Mouse (Mus musculus) MEL (cell line): ENCODE measurements around the gene Ndufs2. TPM values are rescaled to one million over a fixed set of nuclear protein-coding genes. Genes with fewer than 3 reads are reported as not detected.

Source experiments
- DNase-seq: peaks from one replicate; pipeline ENCODE4 v3.0.0; 2011; ENCODE audit warnings: low read depth, low spot score
- H3K27ac ChIP-seq: 2 replicates; pipeline ENCODE4 v1.5.1; 2012; ENCODE audit warnings: low read depth, mild to moderate bottlenecking, control low read depth, low read length, moderate library complexity; ENCODE audit not compliant: control insufficient read depth
- H3K27me3 ChIP-seq, 2 experiments: fragments of 150-350 bp in 1 of 2; sonication (generic) in 1 of 2; 2 replicates each; pipeline ENCODE4 v1.6.1; 2012; ENCODE audit warnings: low read length in 2 of 2, mild to moderate bottlenecking in 2 of 2, improper control_type of control experiment in 1 of 2, moderate library complexity in 1 of 2; ENCODE audit not compliant: insufficient read depth in 2 of 2, control insufficient read depth in 1 of 2
- H3K36me3 ChIP-seq, 2 experiments: 2 replicates each; pipeline ENCODE4 v1.6.1; 2012 to 2014; ENCODE audit warnings: low read length in 2 of 2, improper control_type of control experiment in 1 of 2, inconsistent platforms in 1 of 2, mild to moderate bottlenecking in 1 of 2; ENCODE audit not compliant: insufficient read depth in 2 of 2, control insufficient read depth in 1 of 2
- H3K4me1 ChIP-seq, 2 experiments: fragments of 150-350 bp in 1 of 2; sonication (generic) in 1 of 2; 2 replicates each; pipeline ENCODE4 v1.6.1; 2012; ENCODE audit warnings: low read length in 2 of 2, improper control_type of control experiment in 1 of 2, mild to moderate bottlenecking in 1 of 2; ENCODE audit not compliant: insufficient read depth in 2 of 2, control insufficient read depth in 1 of 2
- H3K4me3 ChIP-seq, 2 experiments: fragments of 150-350 bp in 1 of 2; sonication (generic) in 1 of 2; 2 replicates each; pipeline ENCODE4 v1.5.1; 2012; ENCODE audit warnings: low read depth in 2 of 2, low read length in 2 of 2, mild to moderate bottlenecking in 2 of 2, moderate library complexity in 2 of 2, control low read depth in 1 of 2, improper control_type of control experiment in 1 of 2; ENCODE audit not compliant: control insufficient read depth in 1 of 2, insufficient read depth in 1 of 2
- H3K79me2 ChIP-seq: 2 replicates; pipeline ENCODE4 v1.6.1; 2012; ENCODE audit warnings: mild to moderate bottlenecking, low read length, moderate library complexity; ENCODE audit not compliant: control insufficient read depth, poor library complexity, insufficient read depth
- H3K9ac ChIP-seq: 2 replicates; pipeline ENCODE4 v1.6.1; 2012; ENCODE audit warnings: low read depth, mild to moderate bottlenecking, control low read depth, low read length, moderate library complexity; ENCODE audit not compliant: control insufficient read depth, poor library complexity, severe bottlenecking
- H3K9me3 ChIP-seq: fragments of 150-350 bp; sonication (generic); replicated peaks from 2 replicates; pipeline ENCODE4 v1.6.1; 2012; ENCODE audit warnings: mild to moderate bottlenecking, low read length, improper control_type of control experiment, moderate library complexity; ENCODE audit not compliant: insufficient read depth
- BHLHE40 ChIP-seq: IDR thresholded peaks from 2 replicates; pipeline ENCODE4 v1.6.1; 2012; ENCODE audit warnings: low read depth, mild to moderate bottlenecking, inconsistent platforms, low read length, improper control_type of control experiment, borderline replicate concordance
- CHD1 ChIP-seq: IDR thresholded peaks from 2 replicates; pipeline ENCODE4 v1.6.1; 2012; ENCODE audit warnings: low read depth, mild to moderate bottlenecking, inconsistent platforms, low read length, improper control_type of control experiment
- CTCF ChIP-seq, 3 experiments: IDR thresholded peaks in 2 of 3; conservative IDR thresholded peaks in 1 of 3; 2 replicates each; pipeline ENCODE4 v1.5.1; 2011 to 2012; ENCODE audit warnings: low read length in 3 of 3, low read depth in 2 of 3, mild to moderate bottlenecking in 2 of 3, improper control_type of control experiment in 1 of 3, inconsistent platforms in 1 of 3, mixed read lengths in 1 of 3, moderate library complexity in 1 of 3; ENCODE audit not compliant: control insufficient read depth in 1 of 3, insufficient read depth in 1 of 3, poor library complexity in 1 of 3, severe bottlenecking in 1 of 3
- ETS1 ChIP-seq: IDR thresholded peaks from 2 replicates; pipeline ENCODE4 v1.6.1; 2012; ENCODE audit warnings: low read depth, mild to moderate bottlenecking, inconsistent platforms, low read length, improper control_type of control experiment, moderate library complexity
- HCFC1 ChIP-seq: IDR thresholded peaks from 2 replicates; pipeline ENCODE4 v1.6.1; 2012; ENCODE audit warnings: low read depth, mild to moderate bottlenecking, inconsistent platforms, low read length, improper control_type of control experiment, moderate library complexity
- KAT2A ChIP-seq: conservative IDR thresholded peaks from 2 replicates; pipeline ENCODE4 v1.6.1; 2012; ENCODE audit warnings: low read depth, low read length, improper control_type of control experiment, inconsistent platforms
- MAZ ChIP-seq: IDR thresholded peaks from 2 replicates; pipeline ENCODE4 v1.6.1; 2012; ENCODE audit warnings: low read depth, mild to moderate bottlenecking, inconsistent platforms, low read length, improper control_type of control experiment
- MYC ChIP-seq: IDR thresholded peaks from 2 replicates; pipeline ENCODE4 v1.6.1; 2011; ENCODE audit warnings: low read depth, mild to moderate bottlenecking, low read length, improper control_type of control experiment, moderate library complexity
- POLR2A ChIP-seq, 2 experiments: IDR thresholded peaks; 2 replicates each; pipeline ENCODE4 v1.6.1; 2011 to 2012; ENCODE audit warnings: low read length in 2 of 2, mild to moderate bottlenecking in 2 of 2, control low read depth in 1 of 2, improper control_type of control experiment in 1 of 2, low read depth in 1 of 2, moderate library complexity in 1 of 2; ENCODE audit not compliant: control insufficient read depth in 1 of 2, insufficient read depth in 1 of 2, poor library complexity in 1 of 2
- SMC3 ChIP-seq: IDR thresholded peaks from 2 replicates; pipeline ENCODE4 v1.6.1; 2011; ENCODE audit warnings: low read depth, low read length, improper control_type of control experiment
- TAL1 ChIP-seq: IDR thresholded peaks from 2 replicates; pipeline ENCODE4 v1.6.1; 2012; ENCODE audit warnings: mild to moderate bottlenecking, inconsistent platforms, low read length, moderate library complexity, mixed read lengths
- TCF12 ChIP-seq: IDR thresholded peaks from 2 replicates; pipeline ENCODE4 v1.6.1; 2014; ENCODE audit warnings: low read depth, mild to moderate bottlenecking, inconsistent platforms, low read length, improper control_type of control experiment, moderate library complexity
- USF1 ChIP-seq: IDR thresholded peaks from 2 replicates; pipeline ENCODE4 v1.6.1; 2014; ENCODE audit warnings: low read depth, mild to moderate bottlenecking, inconsistent platforms, low read length, improper control_type of control experiment, moderate library complexity
- USF2 ChIP-seq, 2 experiments: IDR thresholded peaks; 2 replicates each; pipeline ENCODE4 v1.6.1; 2011 to 2012; ENCODE audit warnings: improper control_type of control experiment in 2 of 2, low read length in 2 of 2, borderline replicate concordance in 1 of 2, inconsistent platforms in 1 of 2, low read depth in 1 of 2, mild to moderate bottlenecking in 1 of 2; ENCODE audit not compliant: insufficient read depth in 1 of 2
- ZKSCAN1 ChIP-seq: IDR thresholded peaks from 2 replicates; pipeline ENCODE4 v1.6.1; 2012; ENCODE audit warnings: low read depth, mild to moderate bottlenecking, inconsistent platforms, low read length, improper control_type of control experiment, moderate library complexity
- ZNF384 ChIP-seq: IDR thresholded peaks from 2 replicates; pipeline ENCODE4 v1.6.1; 2012; ENCODE audit warnings: low read depth, mild to moderate bottlenecking, inconsistent platforms, low read length, improper control_type of control experiment
- polyA plus RNA-seq, 2 experiments: library from polyadenylated mRNA; stranded (reverse) in 1 of 2; unstranded in 1 of 2; fragments of >175 nt in 1 of 2; fragments of >200 nt in 1 of 2; gene quantifications; 2 replicates each; pipeline versions ENCODE4 v1.2.1 to v1.2.4; 2012; ENCODE audit warnings: low replicate concordance in 2 of 2, low read depth in 1 of 2; ENCODE audit not compliant: insufficient read length in 2 of 2, insufficient read depth in 1 of 2, missing spikeins in 1 of 2
- total RNA-seq: library from RNA; depleted of rRNA; stranded (reverse); fragments of 300-350 nt; gene quantifications from 2 replicates; pipeline ENCODE4 v1.2.3, GENCODE M21; 2012

The Ndufs2 gene
- total and polyA plus RNA-seq, 3 experiments, result 169 to 415 (median 292) TPM

- H3K27me3 ChIP-seq, result no peaks in the 10 kb centered on the region
- H3K36me3 ChIP-seq, result peaks cover 0 to 8% of the 10 kb centered on the region in 2 experiments; a peak in 2 of 4 replicates
- no peak overlapping the region for H3K4me3 ChIP-seq
- peaks cover 10% of the 10 kb centered on the region; the same call in 1 of the 2 replicates for H3K79me2 ChIP-seq
- H3K4me1 ChIP-seq, result peaks cover 0 to 16% of the 10 kb centered on the region in 2 experiments; a peak in 3 of 4 replicates
- H3K9ac ChIP-seq, result no peak overlapping the region
- H3K9me3 ChIP-seq, result no peaks in the 10 kb centered on the region
- TF ChIP-seq ETS1 (no peak), POLR2A (IDR thresholded peaks at IDR 0.05; ENCODE audit: control insufficient read depth in 1 of 2, insufficient read depth in 1 of 2, low read depth in 1 of 2, low read length in 2 of 2, poor library complexity in 1 of 2) (no peak), ZNF384 (peak; percentile 43; the same call in 1 of the 2 replicates)
- no peak for DNase-seq
- no peak overlapping the region for H3K27ac ChIP-seq
Observed at GRCm38 (mm10) chr1:171283188-171284160, 32.3 kb upstream of the Ndufs2 start.

- peak overlapping the region; percentile 31 for H3K27ac ChIP-seq
- H3K4me3 ChIP-seq, result peak overlapping the region; percentile 62 to 80
- H3K36me3 ChIP-seq, result peaks cover 0 to 5% of the 10 kb centered on the region in 2 experiments; a peak in 3 of 4 replicates
- no peaks in the 10 kb centered on the region for H3K9me3 ChIP-seq
- peak overlapping the region; percentile 85 for H3K9ac ChIP-seq
- peaks cover 0 to 12% of the 10 kb centered on the region in 2 experiments; a peak in 2 of 4 replicates for H3K4me1 ChIP-seq
- no peaks in the 10 kb centered on the region for H3K27me3 ChIP-seq
- peaks cover 7% of the 10 kb centered on the region; the same call in 1 of the 2 replicates for H3K79me2 ChIP-seq
- DNase-seq, result no peak
- no peak for TF ChIP-seq BHLHE40
- no peak for TF ChIP-seq TCF12
- no peak for TF ChIP-seq ETS1
- TF ChIP-seq MYC, result no peak
- no peak for TF ChIP-seq MAZ
- TF ChIP-seq TAL1, result no peak
- no peak for TF ChIP-seq HCFC1
- TF ChIP-seq CHD1, result no peak
- TF ChIP-seq USF2 (IDR thresholded peaks at IDR 0.05; ENCODE audit: borderline replicate concordance in 1 of 2, insufficient read depth in 1 of 2, low read depth in 1 of 2, low read length in 2 of 2), result no peak
- TF ChIP-seq SMC3, result no peak
- TF ChIP-seq POLR2A (IDR thresholded peaks at IDR 0.05; ENCODE audit: control insufficient read depth in 1 of 2, insufficient read depth in 1 of 2, low read depth in 1 of 2, low read length in 2 of 2, poor library complexity in 1 of 2), result no peak
- TF ChIP-seq ZKSCAN1, result no peak
- TF ChIP-seq CTCF (IDR thresholded peaks at IDR 0.05 in 2 of 3, conservative IDR thresholded peaks at IDR 0.05 in 1 of 3; ENCODE audit: control insufficient read depth in 1 of 3, insufficient read depth in 1 of 3, low read depth in 2 of 3, low read length in 3 of 3, poor library complexity in 1 of 3, severe bottlenecking in 1 of 3), result no peak
- no peak for TF ChIP-seq USF1
- TF ChIP-seq KAT2A, result no peak
Observed at GRCm38 (mm10) chr1:171282086-171282805, 31.1 kb upstream of the Ndufs2 start.
